Mouse (Mus musculus) kidney, postnatal 4 days (tissue): ENCODE results near the gene Dctpp1.
A peak's percentile ranks its signal among the peaks of the same experiment; 100 is the strongest.

Experiments used
- DNase-seq, 2 experiments: peaks; one replicate each; pipeline ENCODE4 v3.0.0; 2021; ENCODE audit warnings: mixed read lengths in 2 of 2

The Dctpp1 gene

GRCm38 (mm10) chr7:127208295-127208552, 52.3 kb downstream of the Dctpp1 start, which contains the start of gene Tbc1d10b:
Tbc1d10b (minus strand) TSS chr7:127208468.
- no peak for DNase-seq

GRCm38 (mm10) chr7:127207374-127208294, 52.9 kb downstream of the Dctpp1 start:
- peak in 1 of 2 experiments; percentile 45 for DNase-seq
